Mouse (Mus musculus): ENCODE data around the gene Osbpl10. TPM values are rescaled to one million over a fixed set of nuclear protein-coding genes. Genes with fewer than 3 reads are reported as not detected.
A peak's percentile ranks its signal among the peaks of the same experiment; 100 is the strongest.

Osbpl10 gene
- total and polyA plus RNA-seq, 2 experiments from 2014 or later, result 3.3 to 22.5 TPM

- WGBS, result 68% methylated on average over 6 of the region's 6 CpGs
- ATAC-seq, result no peak
- TF ChIP-seq CTCF (IDR thresholded peaks at IDR 0.05; ENCODE audit: low read depth), result no peak
Observed at GRCm38 (mm10) chr9:114979969-114980368, 1.6 kb downstream of the Osbpl10 start.

GRCm38 (mm10) chr9:114982689-114983360 is 4.5 kb downstream of the Osbpl10 start, which contains the start of gene Rps27rt:
Gene Rps27rt, minus strand, starts transcription at chr9:114982739.
- H3K36me3 ChIP-seq (ENCODE audit: insufficient read depth, low read length), result no peaks in the 10 kb centered on the region
- no peaks in the 10 kb centered on the region for H3K27me3 ChIP-seq (ENCODE audit: insufficient read depth, low read length)
- no peaks in the 10 kb centered on the region for H3K4me1 ChIP-seq (ENCODE audit: insufficient read depth, low read length)
- ATAC-seq (no peak), DNase-seq (ENCODE audit: low spot score) (no peak)
- no peak within 1 kb of the TSS for H3K27ac ChIP-seq
- WGBS, result 83% methylated on average over 16 of the region's 16 CpGs
- no peak within 1 kb of the TSS for H3K4me3 ChIP-seq (ENCODE audit: low read length)
- TF ChIP-seq CTCF (IDR thresholded peaks at IDR 0.05; ENCODE audit: low read depth), result no peak
- H3K9me3 ChIP-seq (ENCODE audit: low read length), result no peaks in the 10 kb centered on the region
- no peak within 1 kb of the TSS for H3K9ac ChIP-seq (replicated peaks; ENCODE audit: low read length)
- no peak within 1 kb of the TSS for H3K4me2 ChIP-seq (ENCODE audit: low read depth, low read length)

More at GRCm38 (mm10) chr9:114979969-114980368, 1.6 kb downstream of the Osbpl10 start:
- peak overlapping the region; percentile 85 for H3K4me2 ChIP-seq (ENCODE audit: low read depth, low read length)
- H3K4me1 ChIP-seq (ENCODE audit: insufficient read depth, low read length), result no peaks in the 10 kb centered on the region
- H3K36me3 ChIP-seq (ENCODE audit: insufficient read depth, low read length), result no peaks in the 10 kb centered on the region
- H3K4me3 ChIP-seq (ENCODE audit: low read length), result peak overlapping the region; percentile 62
- no peak overlapping the region for H3K27ac ChIP-seq
- no peaks in the 10 kb centered on the region for H3K9me3 ChIP-seq (ENCODE audit: low read length)
- DNase-seq (ENCODE audit: low spot score), result no peak
- H3K27me3 ChIP-seq (ENCODE audit: insufficient read depth, low read length), result no peaks in the 10 kb centered on the region
- H3K9ac ChIP-seq (replicated peaks; ENCODE audit: low read length), result no peak overlapping the region

- H3K27me3 ChIP-seq (ENCODE audit: insufficient read depth, low read length), result no peaks in the 10 kb centered on the region
- H3K9me3 ChIP-seq (ENCODE audit: low read length), result no peaks in the 10 kb centered on the region
- no peak overlapping the region for H3K9ac ChIP-seq (replicated peaks; ENCODE audit: low read length)
- ATAC-seq, result no peak
- 91% methylated on average over 5 of the region's 5 CpGs for WGBS
- no peak overlapping the region for H3K27ac ChIP-seq
- H3K36me3 ChIP-seq (ENCODE audit: insufficient read depth, low read length), result no peaks in the 10 kb centered on the region
- H3K4me2 ChIP-seq (ENCODE audit: low read depth, low read length), result no peak overlapping the region
- no peak overlapping the region for H3K4me3 ChIP-seq (ENCODE audit: low read length)
- DNase-seq (ENCODE audit: low spot score), result no peak
- TF ChIP-seq CTCF (IDR thresholded peaks at IDR 0.05; ENCODE audit: low read depth), result no peak
- H3K4me1 ChIP-seq (ENCODE audit: insufficient read depth, low read length), result peaks cover 6% of the 10 kb centered on the region; the same call in 1 of the 2 replicates
Observed at GRCm38 (mm10) chr9:114985741-114986140, 7.4 kb downstream of the Osbpl10 start.

GRCm38 (mm10) chr9:114986361-114986760 is 8.0 kb downstream of the Osbpl10 start:
- TF ChIP-seq CTCF (IDR thresholded peaks at IDR 0.05; ENCODE audit: low read depth), result no peak
- no peaks in the 10 kb centered on the region for H3K27me3 ChIP-seq (ENCODE audit: insufficient read depth, low read length)

GRCm38 (mm10) chr9:114988029-114988428 is 9.7 kb downstream of the Osbpl10 start:
- ATAC-seq (no peak), DNase-seq (ENCODE audit: low spot score) (no peak)
- no peaks in the 10 kb centered on the region for H3K27me3 ChIP-seq (ENCODE audit: insufficient read depth, low read length)
- H3K4me1 ChIP-seq (ENCODE audit: insufficient read depth, low read length), result peaks cover 6% of the 10 kb centered on the region; the same call in 1 of the 2 replicates
- no peak overlapping the region; the same call in 1 of the 2 replicates for H3K27ac ChIP-seq
- no peaks in the 10 kb centered on the region for H3K36me3 ChIP-seq (ENCODE audit: insufficient read depth, low read length)
- no peak overlapping the region for H3K9ac ChIP-seq (replicated peaks; ENCODE audit: low read length)
- no peaks in the 10 kb centered on the region for H3K9me3 ChIP-seq (ENCODE audit: low read length)
- WGBS, result 95% methylated on average over 3 of the region's 3 CpGs
- no peak for TF ChIP-seq CTCF (IDR thresholded peaks at IDR 0.05; ENCODE audit: low read depth)
- H3K4me3 ChIP-seq (ENCODE audit: low read length), result no peak overlapping the region
- no peak overlapping the region for H3K4me2 ChIP-seq (ENCODE audit: low read depth, low read length)

More at GRCm38 (mm10) chr9:114986361-114986760, 8.0 kb downstream of the Osbpl10 start:
- ATAC-seq (no peak), DNase-seq (ENCODE audit: low spot score) (no peak)
- H3K9ac ChIP-seq (replicated peaks; ENCODE audit: low read length), result no peak overlapping the region
- H3K4me1 ChIP-seq (ENCODE audit: insufficient read depth, low read length), result peaks cover 6% of the 10 kb centered on the region; the same call in 1 of the 2 replicates
- H3K27ac ChIP-seq, result no peak overlapping the region
- no peak overlapping the region for H3K4me2 ChIP-seq (ENCODE audit: low read depth, low read length)
- no peaks in the 10 kb centered on the region for H3K9me3 ChIP-seq (ENCODE audit: low read length)
- H3K36me3 ChIP-seq (ENCODE audit: insufficient read depth, low read length), result no peaks in the 10 kb centered on the region
- no peak overlapping the region for H3K4me3 ChIP-seq (ENCODE audit: low read length)
- 83% methylated on average over 5 of the region's 5 CpGs for WGBS

GRCm38 (mm10) chr9:114988610-114989327 is 10.4 kb downstream of the Osbpl10 start:
- TF ChIP-seq CTCF (IDR thresholded peaks at IDR 0.05; ENCODE audit: low read depth), result no peak
- H3K9ac ChIP-seq (replicated peaks; ENCODE audit: low read length), result no peak overlapping the region
- H3K36me3 ChIP-seq (ENCODE audit: insufficient read depth, low read length), result no peaks in the 10 kb centered on the region
- peaks cover 6% of the 10 kb centered on the region; the same call in 1 of the 2 replicates for H3K4me1 ChIP-seq (ENCODE audit: insufficient read depth, low read length)
- DNase-seq (ENCODE audit: low spot score) (peak; percentile 65), ATAC-seq (0 out of 2 replicates have a peak, but pooled peaks have one; percentile 32)
- 50% methylated on average over 6 of the region's 6 CpGs for WGBS
- H3K4me2 ChIP-seq (ENCODE audit: low read depth, low read length), result no peak overlapping the region
- H3K27me3 ChIP-seq (ENCODE audit: insufficient read depth, low read length), result no peaks in the 10 kb centered on the region
- H3K9me3 ChIP-seq (ENCODE audit: low read length), result no peaks in the 10 kb centered on the region
- peak overlapping the region; percentile 11; the same call in 1 of the 2 replicates for H3K27ac ChIP-seq
- H3K4me3 ChIP-seq (ENCODE audit: low read length), result no peak overlapping the region

Measured in hindbrain, postnatal 0 days (tissue).